16 mouse cellular contexts compared by ENCODE assay signal in genomic region chr7:46068831-46069230, GRCm38 (mm10). TPM values are rescaled to one million over a fixed set of nuclear protein-coding genes. Genes with fewer than 3 reads are reported as not detected.
DNase-seq lines count a peak whose midpoint lies in the region.
"Had no signal": no experiment of that assay in that cellular context is flagged by ENCODE, and none has a peak within 500 bp of the region (broad histone marks: within the 10 kb centered on the region; RNA-seq: fewer than 3 reads in every experiment).

No protein-coding gene starts in this region.

- peak; percentile 45 for DNase-seq in gastrocnemius, adult 18-20 months (ENCODE audit: low spot score)
- DNase-seq in gastrocnemius, postnatal 14 days: no peak
- DNase-seq in gastrocnemius, postnatal 25 days: peak; percentile 24
- no peak for DNase-seq in gastrocnemius, postnatal 4 days (ENCODE audit: low spot score in 2 of 2)
- DNase-seq in skeletal muscle tissue, adult 2 months (ENCODE audit: low read depth, low spot score): peak; percentile 67
- DNase-seq: adrenal gland, adult 8-10 months; adrenal gland, postnatal 14 days; adrenal gland, postnatal 36 days; B cell, adult 2 months; cerebellum, adult 11-12 months; cerebellum, adult 2 months; cerebellum, adult 9-10 months; cerebellum, postnatal 10 days; cerebellum, postnatal 25 days had no signal

- intact Hi-C loops in gastrocnemius, postnatal 14 days (cut with DNase I; ENCODE audit: low total_unique reads): no loop called here

RNA-seq across cellular contexts. Expression of gene Kcnj11, which starts 31.7 kb away (rescaled TPM):
- 100 to 1,000 TPM; 121 to 133 TPM for total RNA-seq in gastrocnemius, adult 18-20 months (2021)
- 10 to 100 TPM; 70.7 to 71.9 TPM for total RNA-seq in gastrocnemius, postnatal 14 days (2021)
- total RNA-seq in gastrocnemius, postnatal 25 days (2021): 10 to 100 TPM; 74.8 to 77.5 TPM
- 10 to 100 TPM; 41.4 to 45.1 TPM for total RNA-seq in gastrocnemius, postnatal 4 days (2021)
- total RNA-seq: CH12.LX, G1E had no signal

RNA-seq across cellular contexts. Expression of gene Nomo1, which starts 35.3 kb away (rescaled TPM):
- 10 to 100 TPM; 81.7 to 91.1 TPM for total RNA-seq in gastrocnemius, adult 18-20 months (2021)
- total RNA-seq in gastrocnemius, postnatal 14 days (2021): 10 to 100 TPM; 40.3 to 42.2 TPM
- 10 to 100 TPM; 54.3 to 55.4 TPM for total RNA-seq in gastrocnemius, postnatal 25 days (2021)
- 10 to 100 TPM; 44.1 to 47.6 TPM for total RNA-seq in gastrocnemius, postnatal 4 days (2021)

RNA-seq across cellular contexts. Expression of gene Abcc6, which starts 38.7 kb away (rescaled TPM):
- under 1 TPM in 1 of 2 experiments, not detected in 1; 0.17 TPM for total RNA-seq in gastrocnemius, adult 18-20 months (2021)
- under 1 TPM; 0.07 to 0.21 TPM for total RNA-seq in gastrocnemius, postnatal 14 days (2021)
- not detected for total RNA-seq in gastrocnemius, postnatal 25 days (2021)
- under 1 TPM; 0.29 to 0.83 TPM for total RNA-seq in gastrocnemius, postnatal 4 days (2021)

Comparison
In these comparisons a context has a peak if more than half of its experiments do, and no peak if none do; other contexts are left out.
1. DNase-seq: peak in gastrocnemius, adult 18-20 months (single experiment), gastrocnemius, postnatal 25 days (single experiment) and skeletal muscle tissue, adult 2 months (single experiment); none in gastrocnemius, postnatal 14 days (single experiment) and gastrocnemius, postnatal 4 days (0 of 2).